7 mouse cellular contexts compared by ENCODE assay signal in the genomic region with DNA sequence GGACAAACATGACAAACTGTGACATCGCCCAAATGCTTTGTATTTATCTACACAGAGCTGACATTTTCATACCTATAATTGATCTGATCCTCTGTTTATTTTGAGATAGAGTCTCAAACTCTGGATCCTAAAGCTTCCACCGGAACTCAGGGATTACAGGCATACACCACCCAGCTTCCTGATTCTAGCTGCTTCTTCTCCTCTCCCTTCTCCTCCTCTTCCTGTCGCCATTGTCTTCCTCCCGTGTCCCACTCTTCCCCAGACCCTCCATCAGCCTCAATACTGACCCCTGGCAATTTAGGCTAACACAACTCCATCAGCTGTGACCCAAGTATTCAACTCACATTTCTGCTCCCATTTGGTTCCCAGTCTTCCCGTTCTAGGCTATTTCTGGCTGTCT. TPM values are rescaled to one million over a fixed set of nuclear protein-coding genes. Genes with fewer than 3 reads are reported as not detected.
DNase-seq lines count a peak whose midpoint lies in the region; ATAC-seq and TF ChIP-seq lines count a peak whose summit lies in the region.

No protein-coding gene starts in this region.

- H3K9me3 ChIP-seq in liver, embryonic 11.5 days (ENCODE audit: control insufficient read depth, low read length), result no peaks in the 10 kb centered on the region
- H3K9me3 ChIP-seq in forebrain, embryonic 13.5 days (replicated peaks), result no peaks in the 10 kb centered on the region
- no peaks in the 10 kb centered on the region for H3K9me3 ChIP-seq in limb, embryonic 14.5 days (ENCODE audit: control insufficient read depth, low read length)

- 14% methylated on average over 5 of the region's 5 CpGs for WGBS in liver, embryonic 11.5 days
- WGBS in forebrain, embryonic 13.5 days, result 17% methylated on average over 5 of the region's 5 CpGs
- 19% methylated on average over 5 of the region's 5 CpGs for WGBS in limb, embryonic 14.5 days
- 46% methylated on average over 5 of the region's 5 CpGs for WGBS in small intestine, adult 2 months

- H3K9ac ChIP-seq in liver, embryonic 11.5 days (ENCODE audit: low read depth, low read length), result peak overlapping the region; percentile 61; the same call in 1 of the 2 replicates
- peak overlapping the region; percentile 80 for H3K9ac ChIP-seq in forebrain, embryonic 13.5 days
- 0 out of 2 replicates have a peak overlapping the region, but pooled peaks have one; percentile 72 for H3K9ac ChIP-seq in limb, embryonic 14.5 days (ENCODE audit: low read depth, low read length, severe bottlenecking)

- peaks cover 19% of the 10 kb centered on the region for H3K27me3 ChIP-seq in liver, embryonic 11.5 days (replicated peaks; ENCODE audit: control insufficient read depth, insufficient read depth, low read length)
- peaks cover 46% of the 10 kb centered on the region for H3K27me3 ChIP-seq in forebrain, embryonic 13.5 days
- H3K27me3 ChIP-seq in limb, embryonic 14.5 days (ENCODE audit: control insufficient read depth, insufficient read depth, low read length), result peaks cover 34% of the 10 kb centered on the region
- peaks cover 22% of the 10 kb centered on the region for H3K27me3 ChIP-seq in small intestine, adult 2 months (ENCODE audit: control insufficient read depth, insufficient read depth, low read length)

- no peaks in the 10 kb centered on the region for H3K36me3 ChIP-seq in liver, embryonic 11.5 days (ENCODE audit: control insufficient read depth, insufficient read depth, low read length)
- H3K36me3 ChIP-seq in forebrain, embryonic 13.5 days (ENCODE audit: poor library complexity, severe bottlenecking), result no peaks in the 10 kb centered on the region
- no peaks in the 10 kb centered on the region for H3K36me3 ChIP-seq in limb, embryonic 14.5 days (ENCODE audit: control insufficient read depth, insufficient read depth, low read length)
- H3K36me3 ChIP-seq in small intestine, adult 2 months (ENCODE audit: control insufficient read depth, insufficient read depth, low read length), result no peaks in the 10 kb centered on the region

- peak overlapping the region; percentile 62 for H3K4me3 ChIP-seq in liver, embryonic 11.5 days (ENCODE audit: low read depth, low read length)
- peak overlapping the region; percentile 59 for H3K4me3 ChIP-seq in forebrain, embryonic 13.5 days
- H3K4me3 ChIP-seq in limb, embryonic 14.5 days (replicated peaks; ENCODE audit: low read length), result peak overlapping the region; percentile 60
- H3K4me3 ChIP-seq in small intestine, adult 2 months (ENCODE audit: low read depth, low read length), result peak overlapping the region; percentile 64; the same call in 1 of the 2 replicates

- no peak for TF ChIP-seq CTCF in small intestine, adult 2 months (IDR thresholded peaks at IDR 0.05; ENCODE audit: extremely low read depth, insufficient read length, insufficient replicate concordance, low read depth, low read length)

- H3K4me2 ChIP-seq in liver, embryonic 11.5 days, result peak overlapping the region; percentile 81
- H3K4me2 ChIP-seq in forebrain, embryonic 13.5 days, result peak overlapping the region; percentile 89
- peak overlapping the region; percentile 88 for H3K4me2 ChIP-seq in limb, embryonic 14.5 days (replicated peaks; ENCODE audit: low read depth, low read length, severe bottlenecking)

- TF ChIP-seq POLR2A in limb, embryonic 14.5 days (IDR thresholded peaks at IDR 0.05; ENCODE audit: borderline replicate concordance, extremely low read depth, insufficient read depth, insufficient read length), result no peak
- no peak for TF ChIP-seq POLR2A in small intestine, adult 2 months (IDR thresholded peaks at IDR 0.05; ENCODE audit: low read depth, low read length)

- H3K4me1 ChIP-seq in liver, embryonic 11.5 days (replicated peaks; ENCODE audit: control insufficient read depth, insufficient read depth, low read length), result peaks cover 5% of the 10 kb centered on the region
- H3K4me1 ChIP-seq in forebrain, embryonic 13.5 days, result peaks cover 23% of the 10 kb centered on the region
- 0 out of 2 replicates have a peak, but pooled peaks cover 7% of the 10 kb centered on the region for H3K4me1 ChIP-seq in limb, embryonic 14.5 days (ENCODE audit: control insufficient read depth, insufficient read depth, low read length)
- peaks cover 2% of the 10 kb centered on the region for H3K4me1 ChIP-seq in small intestine, adult 2 months (ENCODE audit: control insufficient read depth, insufficient read depth, insufficient read length, low read length)

- ATAC-seq in liver, embryonic 11.5 days (replicated peaks; ENCODE audit: low FRiP score), result no peak
- ATAC-seq in forebrain, embryonic 13.5 days, result no peak
- no peak for ATAC-seq in limb, embryonic 14.5 days (ENCODE audit: low FRiP score, low read depth)

- DNase-seq in liver, embryonic 11.5 days (ENCODE audit: low spot score), result no peak
- no peak for DNase-seq in liver
- DNase-seq in limb, embryonic 14.5 days (ENCODE audit: low spot score), result no peak
- DNase-seq in frontal cortex, postnatal 36 days (ENCODE audit: low spot score in 2 of 2), result no peak
- no peak for DNase-seq in spleen, postnatal 36 days (ENCODE audit: low spot score in 2 of 2)

- H3K27ac ChIP-seq in liver, embryonic 11.5 days (ENCODE audit: low read depth, low read length), result no peak overlapping the region
- H3K27ac ChIP-seq in forebrain, embryonic 13.5 days, result no peak overlapping the region
- no peak overlapping the region for H3K27ac ChIP-seq in limb, embryonic 14.5 days (replicated peaks; ENCODE audit: low read depth, low read length)
- no peak overlapping the region for H3K27ac ChIP-seq in small intestine, adult 2 months (ENCODE audit: insufficient read depth, low read depth, low read length)

RNA-seq across cellular contexts. Expression of gene Chst14, which starts 50.6 kb away (rescaled TPM):
- 15.4 and 16.4 TPM in 2 replicates for polyA plus RNA-seq in liver, embryonic 11.5 days (2014; fragmentation: Nextera tagmentation; extraction: Ambion mirVana)
- polyA plus RNA-seq in forebrain, embryonic 13.5 days (2015; fragmentation: Nextera tagmentation; extraction: Ambion mirVana), result 5.9 and 6.9 TPM in 2 replicates
- polyA plus RNA-seq in limb, embryonic 14.5 days (2012; rRNA removed), result 59.5 and 73.9 TPM in 2 replicates
- 56.6 and 65.3 TPM in 2 replicates for polyA plus RNA-seq in limb, embryonic 14.5 days (2014; fragmentation: Nextera tagmentation; extraction: Ambion mirVana)
- polyA plus RNA-seq in small intestine, adult 2 months (2012; rRNA removed), result 3.8 and 4.0 TPM in 2 replicates

RNA-seq across cellular contexts. Expression of gene Ccdc32, which starts 52.3 kb away (rescaled TPM):
- 24.8 and 26.5 TPM in 2 replicates for polyA plus RNA-seq in liver, embryonic 11.5 days (2014; fragmentation: Nextera tagmentation; extraction: Ambion mirVana)
- polyA plus RNA-seq in forebrain, embryonic 13.5 days (2015; fragmentation: Nextera tagmentation; extraction: Ambion mirVana), result 31.1 and 33.8 TPM in 2 replicates
- 13.5 and 14.6 TPM in 2 replicates for polyA plus RNA-seq in limb, embryonic 14.5 days (2012; rRNA removed)
- polyA plus RNA-seq in limb, embryonic 14.5 days (2014; fragmentation: Nextera tagmentation; extraction: Ambion mirVana), result 21.5 and 23.5 TPM in 2 replicates
- 3.9 and 10.0 TPM in 2 replicates for polyA plus RNA-seq in small intestine, adult 2 months (2012; rRNA removed)

RNA-seq across cellular contexts. Expression of gene Rpusd2, which starts 57.6 kb away (rescaled TPM):
- 7.4 and 7.7 TPM in 2 replicates for polyA plus RNA-seq in liver, embryonic 11.5 days (2014; fragmentation: Nextera tagmentation; extraction: Ambion mirVana)
- 7.3 and 7.7 TPM in 2 replicates for polyA plus RNA-seq in forebrain, embryonic 13.5 days (2015; fragmentation: Nextera tagmentation; extraction: Ambion mirVana)
- 6.0 and 6.2 TPM in 2 replicates for polyA plus RNA-seq in limb, embryonic 14.5 days (2012; rRNA removed)
- 3.6 and 3.8 TPM in 2 replicates for polyA plus RNA-seq in limb, embryonic 14.5 days (2014; fragmentation: Nextera tagmentation; extraction: Ambion mirVana)
- 1.1 and 1.9 TPM in 2 replicates for polyA plus RNA-seq in small intestine, adult 2 months (2012; rRNA removed)
